Mouse (Mus musculus): ENCODE results near the gene Daw1. TPM values are rescaled to one million over a fixed set of nuclear protein-coding genes. Genes with fewer than 3 reads are reported as not detected.
A peak's percentile ranks its signal among the peaks of the same experiment; 100 is the strongest.

The Daw1 gene
- polyA plus RNA-seq (2012; rRNA removed) = not detected in 2 replicates
- not detected in 2 replicates for polyA plus RNA-seq (2014; fragmentation: Nextera tagmentation; extraction: Ambion mirVana)

GRCm38 (mm10) chr1:83159603-83160002, at the start of gene Daw1:
Daw1 (plus strand) TSS chr1:83159752.
- 3% methylated on average over 16 of the region's 16 CpGs for WGBS (ENCODE audit: insufficient replicate concordance)
- H3K27ac ChIP-seq = no peak within 1 kb of the TSS
- TF ChIP-seq CTCF (IDR thresholded peaks at IDR 0.05; ENCODE audit: low read depth) (no peak), EP300 (IDR thresholded peaks at IDR 0.05; ENCODE audit: low read depth) (no peak)
- H3K27me3 ChIP-seq (ENCODE audit: control insufficient read depth, insufficient read depth, low read length) = no peaks in the 10 kb centered on the region
- H3K9ac ChIP-seq (replicated peaks) = no peak within 1 kb of the TSS
- H3K4me1 ChIP-seq (replicated peaks; ENCODE audit: control insufficient read depth in 2 of 2, insufficient read depth in 2 of 2, low read length in 1 of 2) = no peaks in the 10 kb centered on the region
- H3K4me2 ChIP-seq (ENCODE audit: low read depth) = peak within 1 kb of the TSS; percentile 56
- no peaks in the 10 kb centered on the region for H3K36me3 ChIP-seq (replicated peaks; ENCODE audit: control insufficient read depth, insufficient read depth, low read depth)
- peak within 1 kb of the TSS; percentile 45 to 63 for H3K4me3 ChIP-seq (ENCODE audit: insufficient read depth in 1 of 2, low read depth in 2 of 2, low read length in 2 of 2)
- ATAC-seq (ENCODE audit: insufficient read depth) = no peak; the same call in 1 of the 2 replicates
- H3K9me3 ChIP-seq (ENCODE audit: control insufficient read depth, low read length) = no peaks in the 10 kb centered on the region
- peak in 2 of 3 experiments; percentile 1 to 3 for DNase-seq (ENCODE audit: low read depth in 3 of 3, low spot score in 3 of 3)

- no peak overlapping the region for H3K4me2 ChIP-seq (ENCODE audit: low read depth)
- no peak overlapping the region for H3K9ac ChIP-seq (replicated peaks)
- H3K27ac ChIP-seq = no peak overlapping the region
- TF ChIP-seq CTCF (IDR thresholded peaks at IDR 0.05; ENCODE audit: low read depth) (no peak), EP300 (IDR thresholded peaks at IDR 0.05; ENCODE audit: low read depth) (no peak)
- no peaks in the 10 kb centered on the region for H3K9me3 ChIP-seq (ENCODE audit: control insufficient read depth, low read length)
- no peaks in the 10 kb centered on the region for H3K27me3 ChIP-seq (ENCODE audit: control insufficient read depth, insufficient read depth, low read length)
- no peak overlapping the region for H3K4me3 ChIP-seq (ENCODE audit: insufficient read depth in 1 of 2, low read depth in 2 of 2, low read length in 2 of 2)
- no peaks in the 10 kb centered on the region for H3K4me1 ChIP-seq (replicated peaks; ENCODE audit: control insufficient read depth in 2 of 2, insufficient read depth in 2 of 2, low read length in 1 of 2)
- H3K36me3 ChIP-seq (replicated peaks; ENCODE audit: control insufficient read depth, insufficient read depth, low read depth) = no peaks in the 10 kb centered on the region
- ATAC-seq (ENCODE audit: insufficient read depth) (no peak), DNase-seq (ENCODE audit: low read depth in 3 of 3, low spot score in 3 of 3) (no peak)
These were observed 48.6 kb upstream of the Daw1 start for GRCm38 (mm10) chr1:83110992-83111391.

- Histone ChIP-seq H3K27me3 (ENCODE audit: control insufficient read depth, insufficient read depth, low read length) (no peaks in the 10 kb centered on the region), H3K9me3 (ENCODE audit: control insufficient read depth, low read length) (no peaks in the 10 kb centered on the region), H3K27ac (no peak overlapping the region), H3K4me2 (ENCODE audit: low read depth) (no peak overlapping the region), H3K4me3 (ENCODE audit: insufficient read depth in 1 of 2, low read depth in 2 of 2, low read length in 2 of 2) (no peak overlapping the region), H3K36me3 (replicated peaks; ENCODE audit: control insufficient read depth, insufficient read depth, low read depth) (no peaks in the 10 kb centered on the region), H3K9ac (replicated peaks) (no peak overlapping the region), H3K4me1 (replicated peaks; ENCODE audit: control insufficient read depth in 2 of 2, insufficient read depth in 2 of 2, low read length in 1 of 2) (no peaks in the 10 kb centered on the region)
- ATAC-seq (ENCODE audit: insufficient read depth) = no peak
- DNase-seq (ENCODE audit: low read depth in 3 of 3, low spot score in 3 of 3) = no peak
- 31% methylated on average over 5 of the region's 5 CpGs for WGBS (ENCODE audit: insufficient replicate concordance)
- no peak for TF ChIP-seq CTCF (IDR thresholded peaks at IDR 0.05; ENCODE audit: low read depth)
- TF ChIP-seq EP300 (IDR thresholded peaks at IDR 0.05; ENCODE audit: low read depth) = no peak
These were observed 47.8 kb upstream of the Daw1 start for GRCm38 (mm10) chr1:83111726-83112125.

- WGBS (ENCODE audit: insufficient replicate concordance) = 19% methylated on average over 8 of the region's 8 CpGs
- H3K36me3 ChIP-seq (replicated peaks; ENCODE audit: control insufficient read depth, insufficient read depth, low read depth) = no peaks in the 10 kb centered on the region
These were observed 43.0 kb upstream of the Daw1 start, which contains the start of gene Ccl20 for GRCm38 (mm10) chr1:83116447-83117137. Ccl20 (plus strand) TSS chr1:83116766.

GRCm38 (mm10) chr1:83117217-83117616, 42.3 kb upstream of the Daw1 start:
- Histone ChIP-seq H3K27me3 (ENCODE audit: control insufficient read depth, insufficient read depth, low read length) (no peaks in the 10 kb centered on the region), H3K4me3 (ENCODE audit: insufficient read depth in 1 of 2, low read depth in 2 of 2, low read length in 2 of 2) (no peak overlapping the region), H3K9ac (replicated peaks) (no peak overlapping the region), H3K36me3 (replicated peaks; ENCODE audit: control insufficient read depth, insufficient read depth, low read depth) (no peaks in the 10 kb centered on the region), H3K9me3 (ENCODE audit: control insufficient read depth, low read length) (no peaks in the 10 kb centered on the region), H3K4me1 (replicated peaks; ENCODE audit: control insufficient read depth in 2 of 2, insufficient read depth in 2 of 2, low read length in 1 of 2) (no peaks in the 10 kb centered on the region), H3K27ac (no peak overlapping the region), H3K4me2 (ENCODE audit: low read depth) (no peak overlapping the region)
- ATAC-seq (ENCODE audit: insufficient read depth) (no peak), DNase-seq (ENCODE audit: low read depth in 3 of 3, low spot score in 3 of 3) (no peak)
- 74% methylated on average over 3 of the region's 3 CpGs for WGBS (ENCODE audit: insufficient replicate concordance)
- TF ChIP-seq CTCF (IDR thresholded peaks at IDR 0.05; ENCODE audit: low read depth) (no peak), EP300 (IDR thresholded peaks at IDR 0.05; ENCODE audit: low read depth) (no peak)

More at GRCm38 (mm10) chr1:83116447-83117137, 43.0 kb upstream of the Daw1 start, which contains the start of gene Ccl20:
- ATAC-seq (ENCODE audit: insufficient read depth) (no peak), DNase-seq (ENCODE audit: low read depth in 3 of 3, low spot score in 3 of 3) (no peak)
- no peaks in the 10 kb centered on the region for H3K4me1 ChIP-seq (replicated peaks; ENCODE audit: control insufficient read depth in 2 of 2, insufficient read depth in 2 of 2, low read length in 1 of 2)
- no peak within 1 kb of the TSS for H3K4me2 ChIP-seq (ENCODE audit: low read depth)
- no peaks in the 10 kb centered on the region for H3K27me3 ChIP-seq (ENCODE audit: control insufficient read depth, insufficient read depth, low read length)
- H3K9me3 ChIP-seq (ENCODE audit: control insufficient read depth, low read length) = no peaks in the 10 kb centered on the region
- no peak within 1 kb of the TSS for H3K27ac ChIP-seq
- TF ChIP-seq EP300 (IDR thresholded peaks at IDR 0.05; ENCODE audit: low read depth) (no peak), CTCF (IDR thresholded peaks at IDR 0.05; ENCODE audit: low read depth) (no peak)
- H3K9ac ChIP-seq (replicated peaks) = no peak within 1 kb of the TSS
- no peak within 1 kb of the TSS for H3K4me3 ChIP-seq (ENCODE audit: insufficient read depth in 1 of 2, low read depth in 2 of 2, low read length in 2 of 2)
